Mouse (Mus musculus): Measurements from ENCODE around the gene Atp6v1e1. TPM values are rescaled to one million over a fixed set of nuclear protein-coding genes. Genes with fewer than 3 reads are reported as not detected.
"Not testable (repeated sequence)": the region's sequence is repeated elsewhere in the genome, so short reads cannot be mapped to it uniquely, and the experiment has no call there.

Gene Atp6v1e1
- total RNA-seq (2021) = 100 to 1,000 TPM; 542 to 588 TPM

GRCm38 (mm10) chr6:120822307-120822928, at the start of gene Atp6v1e1:
Gene Atp6v1e1 (minus strand): TSS chr6:120822793.
- DNase-seq (ENCODE audit: low spot score in 2 of 2) = peak; percentile 91 to 97
- intact Hi-C loops (cut with DNase I) = loop anchor here (1.0 kb wide), 1 partner anchor 14 kb away; the partner anchor contains the start of gene Bcl2l13

- no peak for DNase-seq (ENCODE audit: low spot score in 2 of 2)
- intact Hi-C loops (cut with DNase I) = no loop called here
Measured at GRCm38 (mm10) chr6:120871286-120871685, 48.7 kb upstream of the Atp6v1e1 start.

- intact Hi-C loops (cut with DNase I) = no loop called here
Measured at GRCm38 (mm10) chr6:120868824-120869223, 46.2 kb upstream of the Atp6v1e1 start.

GRCm38 (mm10) chr6:120866051-120866814, 43.6 kb upstream of the Atp6v1e1 start:
- no peak for DNase-seq (ENCODE audit: low spot score in 2 of 2)
- intact Hi-C loops (cut with DNase I) = no loop called here

More at GRCm38 (mm10) chr6:120868824-120869223, 46.2 kb upstream of the Atp6v1e1 start:
- peak; percentile 45 to 87 for DNase-seq (ENCODE audit: low spot score in 2 of 2)

GRCm38 (mm10) chr6:120860079-120860478, 37.5 kb upstream of the Atp6v1e1 start:
- no peak for DNase-seq (ENCODE audit: low spot score in 2 of 2)
- intact Hi-C loops (cut with DNase I) = no loop called here

- DNase-seq (ENCODE audit: low spot score in 2 of 2) = peak; percentile 51 to 94
- intact Hi-C loops (cut with DNase I) = loop anchor here (2.0 kb wide), 1 partner anchor 61 kb away; no protein-coding TSS in a partner anchor
Measured at GRCm38 (mm10) chr6:120858217-120858711, 35.7 kb upstream of the Atp6v1e1 start.

GRCm38 (mm10) chr6:120854413-120854812, 31.8 kb upstream of the Atp6v1e1 start:
- intact Hi-C loops (cut with DNase I) = no loop called here
- DNase-seq (ENCODE audit: low spot score in 2 of 2) = no peak

- intact Hi-C loops (cut with DNase I); DNase-seq (ENCODE audit: low spot score in 2 of 2): not testable (repeated sequence)
Measured at GRCm38 (mm10) chr6:120850720-120851119, 28.1 kb upstream of the Atp6v1e1 start.

GRCm38 (mm10) chr6:120841754-120842153, 19.2 kb upstream of the Atp6v1e1 start:
- no peak for DNase-seq (ENCODE audit: low spot score in 2 of 2)

GRCm38 (mm10) chr6:120840258-120840657, 17.7 kb upstream of the Atp6v1e1 start:
- intact Hi-C loops (cut with DNase I) = no loop called here
- DNase-seq (ENCODE audit: low spot score in 2 of 2) = no peak

More at GRCm38 (mm10) chr6:120841754-120842153, 19.2 kb upstream of the Atp6v1e1 start:
- intact Hi-C loops (cut with DNase I) = no loop called here

- intact Hi-C loops (cut with DNase I) = loop anchor here (10.0 kb wide), 1 partner anchor 302 kb away; the partner anchor contains the start of gene Hdhd5
- DNase-seq (ENCODE audit: low spot score in 2 of 2) = no peak
Measured at GRCm38 (mm10) chr6:120837152-120837530, 14.5 kb upstream of the Atp6v1e1 start.

GRCm38 (mm10) chr6:120836389-120837151, 14.0 kb upstream of the Atp6v1e1 start:
- DNase-seq (ENCODE audit: low spot score in 2 of 2) = peak in 1 of 2 experiments; percentile 29
- intact Hi-C loops (cut with DNase I) = loop anchor here (1.0 to 10.0 kb wide), 2 partner anchors 14 to 302 kb away; partner anchors contain the start of genes Atp6v1e1 and Hdhd5

- intact Hi-C loops (cut with DNase I) = loop anchor here (1.0 to 10.0 kb wide), 2 partner anchors 13 to 301 kb away; partner anchors contain the start of genes Atp6v1e1 and Hdhd5
- DNase-seq (ENCODE audit: low spot score in 2 of 2) = peak; percentile 94
Measured at GRCm38 (mm10) chr6:120835474-120836374, 13.1 kb upstream of the Atp6v1e1 start, which contains the start of gene Bcl2l13. Gene Bcl2l13 (plus strand): TSS chr6:120836212.

- DNase-seq (ENCODE audit: low spot score in 2 of 2) = no peak
- intact Hi-C loops (cut with DNase I) = loop anchor here (10.0 kb wide), 1 partner anchor 300 kb away; the partner anchor contains the start of gene Hdhd5
Measured at GRCm38 (mm10) chr6:120834766-120835321, 12.3 kb upstream of the Atp6v1e1 start.

- no peak for DNase-seq (ENCODE audit: low spot score in 2 of 2)
- intact Hi-C loops (cut with DNase I) = loop anchor here (10.0 kb wide), 1 partner anchor 297 kb away; the partner anchor contains the start of gene Hdhd5
Measured at GRCm38 (mm10) chr6:120832097-120832496, 9.5 kb upstream of the Atp6v1e1 start.

- no peak for DNase-seq (ENCODE audit: low spot score in 2 of 2)
- intact Hi-C loops (cut with DNase I) = loop anchor here (10.0 kb wide), 1 partner anchor 296 kb away; the partner anchor contains the start of gene Hdhd5
Measured at GRCm38 (mm10) chr6:120830866-120831608, 8.4 kb upstream of the Atp6v1e1 start.

GRCm38 (mm10) chr6:120830056-120830455, 7.5 kb upstream of the Atp6v1e1 start:
- no peak for DNase-seq (ENCODE audit: low spot score in 2 of 2)
- intact Hi-C loops (cut with DNase I) = loop anchor here (10.0 kb wide), 1 partner anchor 295 kb away; the partner anchor contains the start of gene Hdhd5

Measured in left cerebral cortex, postnatal 25 days (tissue).